Mouse (Mus musculus) large intestine, adult 2 months (tissue): Measurements from ENCODE around the gene Tjap1. TPM values are rescaled to one million over a fixed set of nuclear protein-coding genes. Genes with fewer than 3 reads are reported as not detected.

Source experiments
- DNase-seq: peaks from one replicate; pipeline ENCODE4 v3.0.0-alpha.2; 2012; ENCODE audit warnings: low read depth, low spot score
- WGBS: fragments of 180-500 bp; shearing (Covaris S2); methylation state at CpG from one replicate; pipeline ENCODE4 v1.1.7; 2018; 5-methylcytosine and 5-hydroxymethylcytosine counted together
- polyA plus RNA-seq: library from polyadenylated mRNA; depleted of rRNA; stranded (reverse); fragments of >200 nt; gene quantifications from 2 replicates; pipeline ENCODE4 v1.2.3, GENCODE M21; 2012

Tjap1 gene
- polyA plus RNA-seq, 1 experiment = 27.3 TPM

GRCm38 (mm10) chr17:46284653-46285052 lies 1.8 kb upstream of the Tjap1 start:
- 73% methylated on average over 7 of the region's 7 CpGs for WGBS
- no peak for DNase-seq

GRCm38 (mm10) chr17:46283911-46284310 lies 1.1 kb upstream of the Tjap1 start:
- no peak for DNase-seq

GRCm38 (mm10) chr17:46283140-46283539 lies 314 bp upstream of the Tjap1 start:
- 25% methylated on average over 9 of the region's 9 CpGs for WGBS
- no peak for DNase-seq

More at GRCm38 (mm10) chr17:46283911-46284310, 1.1 kb upstream of the Tjap1 start:
- WGBS = 80% methylated on average over 8 of the region's 8 CpGs

DNA sequence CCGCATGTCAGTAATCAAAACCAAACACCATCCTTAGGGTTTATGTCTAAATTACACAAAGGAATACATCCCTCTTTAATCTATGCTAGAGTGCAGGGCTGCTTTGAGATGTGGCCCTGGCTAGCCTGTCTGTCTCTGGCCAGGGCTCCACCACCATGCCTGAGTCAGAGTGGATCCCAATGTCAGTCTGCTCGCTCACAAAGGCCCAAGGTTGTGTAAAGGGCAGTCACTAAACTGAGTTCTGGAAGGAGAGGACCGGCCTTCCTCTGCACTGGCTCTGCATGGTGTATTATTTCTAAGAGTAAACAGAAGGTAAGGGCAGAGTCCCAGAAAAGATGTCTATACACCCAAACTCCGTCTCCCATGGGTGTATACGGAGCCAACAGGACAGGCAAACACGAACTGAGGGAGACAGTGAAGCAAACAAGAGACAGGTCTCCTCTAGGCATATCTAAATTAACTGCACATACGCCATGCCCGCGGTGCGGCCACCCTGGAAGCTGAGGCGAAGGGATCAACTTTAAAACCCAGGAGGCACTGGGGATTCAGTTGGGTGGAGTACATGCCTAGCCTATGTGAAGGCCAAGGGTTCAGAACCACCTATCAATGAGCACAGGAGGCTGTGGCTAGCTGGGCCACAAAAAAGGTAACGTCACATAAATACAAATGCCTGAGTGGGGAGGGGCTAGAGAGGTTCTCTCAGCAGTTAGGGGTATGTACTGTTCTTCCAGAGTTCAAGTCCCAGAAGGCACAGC lies 4.6 kb downstream of the Tjap1 start:
- DNase-seq = no peak
- 84% methylated on average over 12 of the region's 12 CpGs for WGBS

DNA sequence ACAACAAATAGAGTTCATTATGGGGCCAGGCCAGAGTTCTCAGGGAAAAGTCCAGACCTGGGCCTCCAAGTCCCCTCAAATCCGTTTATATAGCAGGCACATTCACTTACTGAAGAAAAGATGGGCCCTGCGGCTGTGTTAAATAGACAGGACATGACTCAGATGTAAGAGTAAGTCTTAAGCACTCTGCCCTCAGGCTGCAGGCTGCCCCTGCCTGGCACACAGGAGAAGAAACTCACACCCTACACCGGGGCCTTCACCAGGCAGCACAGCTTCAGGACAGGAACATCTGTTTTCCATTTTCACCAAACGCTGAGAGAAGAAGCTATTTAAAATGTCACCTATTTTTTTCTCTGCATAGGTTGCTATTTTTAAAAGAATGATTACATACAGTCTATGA lies 5.2 kb downstream of the Tjap1 start:
- WGBS = 76% methylated on average over 4 of the region's 4 CpGs
- no peak for DNase-seq

DNA sequence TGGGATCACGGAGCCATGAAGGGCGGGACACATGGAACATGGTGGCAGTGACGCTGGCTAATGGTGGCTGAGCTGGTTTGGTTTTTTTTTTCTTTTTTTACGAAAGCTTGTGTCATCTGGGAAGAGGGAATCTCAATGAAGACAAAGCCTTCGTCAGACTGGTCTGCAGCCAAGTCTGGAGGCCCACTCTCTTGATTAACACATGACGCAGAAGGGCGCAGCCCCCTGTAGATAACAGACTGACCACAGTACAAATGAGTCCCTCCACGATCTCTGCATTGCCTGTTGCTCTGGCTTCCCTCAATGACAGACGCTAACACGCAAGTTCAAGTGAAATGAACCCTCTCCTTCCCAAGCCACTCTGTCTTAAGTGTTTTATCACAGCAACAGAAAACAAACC lies 7.3 kb downstream of the Tjap1 start:
- DNase-seq = no peak
- WGBS = 94% methylated on average over 10 of the region's 10 CpGs

DNA sequence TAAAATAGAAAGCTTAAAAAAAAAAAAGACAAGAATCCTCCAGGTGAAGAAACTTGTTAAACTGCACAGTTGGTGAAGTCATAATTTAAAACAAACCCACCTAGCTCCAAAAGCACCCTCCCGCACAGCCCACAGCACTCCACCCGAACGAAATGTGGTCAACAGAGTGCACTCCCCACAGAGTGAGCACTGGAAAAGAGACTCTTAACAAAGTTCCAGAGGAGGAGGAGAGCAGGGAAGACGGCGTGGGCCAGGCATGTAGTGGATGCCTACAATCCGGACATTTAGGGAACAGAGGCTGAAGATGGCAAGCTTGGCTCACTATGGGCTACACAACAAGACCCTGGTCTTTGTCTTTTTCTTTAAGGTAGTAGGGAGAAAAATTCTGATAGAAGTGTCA lies 7.8 kb downstream of the Tjap1 start:
- no peak for DNase-seq
- WGBS = 93% methylated on average over 6 of the region's 6 CpGs

DNA sequence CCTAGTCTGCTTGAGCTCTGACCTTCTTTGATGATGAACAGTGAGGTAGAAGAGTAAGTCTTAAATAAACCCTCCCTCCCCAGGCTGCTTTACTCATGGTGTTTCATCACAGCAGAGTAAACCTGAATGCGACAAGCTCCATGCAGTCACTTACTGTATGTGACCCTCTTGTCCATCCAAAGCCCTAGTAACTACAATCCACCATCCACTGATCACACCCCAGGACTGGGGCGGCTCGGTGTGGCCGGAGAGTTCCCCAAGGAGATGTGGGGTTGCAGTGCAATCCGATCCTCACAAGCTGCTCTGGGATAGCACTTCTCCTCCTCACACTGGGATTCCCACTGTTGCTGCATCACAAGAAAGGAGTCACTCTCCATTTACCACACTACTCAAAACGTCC lies 8.4 kb downstream of the Tjap1 start:
- DNase-seq = no peak
- 86% methylated on average over 6 of the region's 6 CpGs for WGBS

DNA sequence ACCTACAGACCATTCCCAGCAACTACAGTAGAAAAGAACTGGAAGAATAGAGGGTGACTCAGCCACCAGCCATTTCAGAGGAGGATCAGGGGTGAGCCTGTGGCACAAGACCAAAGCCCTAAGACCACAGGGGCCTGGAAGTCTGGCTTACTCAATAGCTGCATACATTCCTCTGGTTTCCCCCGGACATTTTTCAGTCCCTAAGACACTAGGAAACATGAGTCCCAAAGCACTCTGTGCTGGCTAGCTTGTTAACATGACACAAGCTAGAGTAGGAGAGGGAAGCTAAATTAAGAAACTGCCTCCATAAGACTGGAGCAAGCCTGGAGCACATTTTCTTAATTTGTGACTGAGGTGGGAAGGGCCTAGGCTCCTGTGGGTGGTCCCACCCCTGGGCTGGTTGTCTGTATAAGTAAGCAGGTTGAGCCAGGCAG lies 9.0 kb downstream of the Tjap1 start:
- DNase-seq = no peak
- 76% methylated on average over 1 of the region's 1 CpGs for WGBS

DNA sequence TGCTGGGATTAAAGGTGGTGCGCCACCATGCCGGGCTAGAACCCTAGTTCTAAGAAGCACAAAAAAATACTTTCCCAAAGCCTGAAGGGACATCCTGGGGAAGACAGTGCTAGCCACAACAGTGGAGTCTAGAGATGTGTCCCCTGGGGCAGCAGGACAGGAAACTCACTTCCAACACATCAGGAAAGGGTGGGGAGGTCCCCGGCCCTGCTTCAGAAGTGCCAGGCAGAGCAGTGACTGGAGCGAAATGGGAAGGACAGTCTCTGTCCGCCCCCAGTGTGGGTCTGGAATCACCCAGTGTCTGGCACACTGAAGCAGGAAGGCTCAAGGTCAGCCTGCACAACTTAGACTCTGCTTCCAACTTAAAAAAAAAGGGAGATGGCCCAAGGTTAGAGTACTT lies 10.2 kb downstream of the Tjap1 start:
- WGBS = 88% methylated on average over 5 of the region's 5 CpGs
- no peak for DNase-seq

- DNase-seq = no peak
- WGBS = 94% methylated on average over 2 of the region's 2 CpGs
These were observed 10.8 kb downstream of the Tjap1 start for GRCm38 (mm10) chr17:46272058-46272457.

GRCm38 (mm10) chr17:46269771-46270534 lies 12.9 kb downstream of the Tjap1 start:
- no peak for DNase-seq
- 28% methylated on average over 19 of the region's 19 CpGs for WGBS

GRCm38 (mm10) chr17:46268026-46268720 lies 14.7 kb downstream of the Tjap1 start:
- no peak for DNase-seq
- 78% methylated on average over 10 of the region's 10 CpGs for WGBS

DNA sequence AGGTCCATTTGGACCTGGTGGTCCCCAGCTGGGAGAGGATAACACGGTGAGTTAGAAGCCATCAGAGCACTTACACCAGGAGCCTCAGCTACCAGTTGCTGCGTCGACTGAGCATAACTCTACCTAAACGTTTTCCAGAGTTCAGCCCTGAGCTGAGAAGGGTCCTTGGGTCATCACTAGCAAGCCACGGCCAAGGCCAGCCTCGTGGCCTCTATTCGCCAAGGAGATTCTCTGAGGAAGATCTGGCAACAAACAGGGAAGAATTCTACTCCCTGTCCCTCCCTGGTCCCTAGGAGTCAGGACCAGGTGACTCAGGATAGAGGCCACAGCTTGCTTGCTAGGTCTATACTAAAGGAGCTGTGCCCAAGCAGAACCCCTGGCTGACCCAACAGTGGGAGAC lies 15.3 kb downstream of the Tjap1 start:
- 85% methylated on average over 7 of the region's 7 CpGs for WGBS

DNA sequence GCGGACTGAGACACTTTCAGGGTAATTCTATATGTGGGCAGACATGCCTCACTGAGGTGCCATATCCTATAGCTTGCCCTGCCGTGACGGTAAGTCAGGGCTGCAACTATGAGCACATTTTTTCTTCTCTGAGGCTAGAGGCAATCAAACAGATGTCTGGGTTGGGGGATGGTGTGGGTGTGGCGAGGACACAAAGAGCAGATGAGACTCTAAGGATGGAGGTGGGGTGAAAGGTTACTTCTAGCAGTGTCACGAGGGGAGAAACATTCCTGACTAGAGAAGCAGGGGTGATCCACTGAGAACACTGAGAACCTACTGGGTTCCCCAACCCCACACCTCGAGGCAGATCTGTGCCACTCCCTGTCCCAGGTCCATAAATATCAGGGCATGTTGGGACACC lies 15.8 kb downstream of the Tjap1 start:
- WGBS = 82% methylated on average over 6 of the region's 6 CpGs
- no peak for DNase-seq

More for the DNA sequence above, 15.3 kb downstream of the Tjap1 start:
- DNase-seq = no peak

GRCm38 (mm10) chr17:46265918-46266618 lies 16.8 kb downstream of the Tjap1 start:
- DNase-seq = no peak
- 20% methylated on average over 14 of the region's 14 CpGs for WGBS

- 83% methylated on average over 12 of the region's 12 CpGs for WGBS
- no peak for DNase-seq
These were observed 17.3 kb downstream of the Tjap1 start for GRCm38 (mm10) chr17:46265502-46265901.

- 81% methylated on average over 5 of the region's 5 CpGs for WGBS
- no peak for DNase-seq
These were observed 20.6 kb downstream of the Tjap1 start for GRCm38 (mm10) chr17:46262201-46262694.

DNA sequence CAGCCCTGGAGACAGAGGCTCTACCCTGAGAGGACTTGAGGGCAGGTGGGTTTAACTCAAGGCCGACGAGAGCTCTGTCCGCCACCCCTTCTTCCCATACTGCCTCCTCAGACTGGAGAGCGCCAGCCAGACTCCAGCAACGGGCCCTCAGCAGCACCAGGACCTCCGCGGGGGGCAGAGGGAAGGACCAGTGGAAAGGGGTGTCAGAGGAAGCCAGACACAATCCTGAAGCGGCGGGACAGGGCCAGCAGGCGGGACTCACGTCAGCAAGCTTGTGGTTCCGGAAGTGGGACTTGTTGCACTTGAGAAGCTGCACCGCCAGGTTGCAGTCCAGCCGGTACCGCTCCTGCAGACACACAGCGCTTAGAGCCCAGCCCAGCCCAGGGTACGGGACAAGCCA lies 23.2 kb downstream of the Tjap1 start:
- 87% methylated on average over 17 of the region's 17 CpGs for WGBS
- DNase-seq = no peak
